Mouse (Mus musculus) adrenal gland, adult 2 months (tissue): ENCODE data around the gene Rapgef4. TPM values are rescaled to one million over a fixed set of nuclear protein-coding genes. Genes with fewer than 3 reads are reported as not detected.

ENCODE experiments used
- DNase-seq: peaks from one replicate; pipeline ENCODE4 v3.0.0; 2021
- long read RNA-seq: library from polyadenylated mRNA; stranded (forward); transcript quantifications from one replicate; pipeline ENCODE4 v2.0.0, GENCODE M21; 2021
- polyA plus RNA-seq: library from polyadenylated mRNA; depleted of rRNA; stranded (reverse); fragments of >200 nt; gene quantifications from 2 replicates; pipeline ENCODE4 v1.2.3, GENCODE M21; 2012; rRNA removed
- total RNA-seq, 2 experiments: library from RNA; stranded (reverse); gene quantifications; 2 replicates each; pipeline ENCODE4 v1.2.3; 2021

Rapgef4 gene
- total RNA-seq (100 to 1,000 TPM; 109 to 271 TPM), polyA plus RNA-seq (81.1 and 137 TPM in 2 replicates)
- long read RNA-seq, partial matches to known transcripts = 3 of 71 reads
- long read RNA-seq, other reads (novel, unspliced or antisense) = 65 of 71 reads

GRCm38 (mm10) chr2:71980771-71981342 is at the start of gene Rapgef4:
Gene Rapgef4 (plus strand): TSS chr2:71981240.
- DNase-seq = peak; percentile 64

- DNase-seq = no peak
Observed at GRCm38 (mm10) chr2:71934046-71934445, 47.0 kb upstream of the Rapgef4 start.

GRCm38 (mm10) chr2:71936711-71937110 is 44.3 kb upstream of the Rapgef4 start:
- DNase-seq = no peak

- no peak for DNase-seq
Observed at GRCm38 (mm10) chr2:71937649-71938308, 43.3 kb upstream of the Rapgef4 start.

- no peak for DNase-seq
Observed at GRCm38 (mm10) chr2:71938716-71939393, 42.2 kb upstream of the Rapgef4 start.

- DNase-seq = no peak
Observed at GRCm38 (mm10) chr2:71941005-71941720, 39.9 kb upstream of the Rapgef4 start.

GRCm38 (mm10) chr2:71941721-71942087 is 39.3 kb upstream of the Rapgef4 start:
- DNase-seq = no peak

GRCm38 (mm10) chr2:71951212-71951611 is 29.8 kb upstream of the Rapgef4 start:
- no peak for DNase-seq

GRCm38 (mm10) chr2:71955637-71956036 is 25.4 kb upstream of the Rapgef4 start:
- peak; percentile 65 for DNase-seq

GRCm38 (mm10) chr2:71956463-71956862 is 24.6 kb upstream of the Rapgef4 start:
- no peak for DNase-seq

- DNase-seq = no peak
Observed at GRCm38 (mm10) chr2:71957951-71958350, 23.1 kb upstream of the Rapgef4 start.

- peak; percentile 55 for DNase-seq
Observed at GRCm38 (mm10) chr2:71958393-71958792, 22.6 kb upstream of the Rapgef4 start.

- DNase-seq = no peak
Observed at GRCm38 (mm10) chr2:71964216-71964615, 16.8 kb upstream of the Rapgef4 start.

GRCm38 (mm10) chr2:71965476-71965875 is 15.6 kb upstream of the Rapgef4 start:
- DNase-seq = peak; percentile 59

GRCm38 (mm10) chr2:71966737-71967136 is 14.3 kb upstream of the Rapgef4 start:
- no peak for DNase-seq

GRCm38 (mm10) chr2:71967855-71968254 is 13.2 kb upstream of the Rapgef4 start:
- no peak for DNase-seq

- DNase-seq = no peak
Observed at GRCm38 (mm10) chr2:71973646-71974045, 7.4 kb upstream of the Rapgef4 start.

- DNase-seq = peak; percentile 80
Observed at GRCm38 (mm10) chr2:71974143-71974846, 6.7 kb upstream of the Rapgef4 start.

- peak; percentile 38 for DNase-seq
Observed at GRCm38 (mm10) chr2:71979981-71980380, 1.1 kb upstream of the Rapgef4 start.

GRCm38 (mm10) chr2:71981343-71981851 is 357 bp downstream of the Rapgef4 start:
- no peak for DNase-seq

GRCm38 (mm10) chr2:71981896-71982295 is 856 bp downstream of the Rapgef4 start:
- peak; percentile 44 for DNase-seq
